Mouse (Mus musculus) lung, adult 2 months (tissue): Measurements from ENCODE around the gene Mgat4b. TPM values are rescaled to one million over a fixed set of nuclear protein-coding genes. Genes with fewer than 3 reads are reported as not detected.

Source experiments
- DNase-seq: peaks from one replicate; pipeline ENCODE4 v3.0.0; 2022
- H3K4me1 ChIP-seq: fragments of 200-500 bp; 2 replicates; pipeline ENCODE4 v1.6.1; 2011; ENCODE audit warnings: low read length; ENCODE audit not compliant: control insufficient read depth, insufficient read depth
- H3K4me3 ChIP-seq: fragments of 200-500 bp; replicated peaks from 2 replicates; pipeline ENCODE3; 2011; ENCODE audit warnings: low read depth, mild to moderate bottlenecking, control low read depth, low read length; ENCODE audit errors: extremely low read depth
- CTCF ChIP-seq: fragments of 200-500 bp; IDR thresholded peaks from 2 replicates; pipeline ENCODE4 v1.5.1; 2011; ENCODE audit warnings: mild to moderate bottlenecking, low read length, control low read depth; ENCODE audit not compliant: insufficient read depth
- POLR2A ChIP-seq: fragments of 200-500 bp; IDR thresholded peaks from 2 replicates; pipeline ENCODE4 v1.6.1; 2011; ENCODE audit warnings: low read depth, mild to moderate bottlenecking, control low read depth, low read length, borderline replicate concordance; ENCODE audit errors: extremely low read depth
- WGBS: fragments of 180-500 bp; shearing (Covaris S2); methylation state at CpG from one replicate; pipeline ENCODE4 v1.1.7; 2018; 5-methylcytosine and 5-hydroxymethylcytosine counted together
- polyA plus RNA-seq: library from polyadenylated mRNA; depleted of rRNA; stranded (reverse); fragments of >200 nt; gene quantifications from 2 replicates; pipeline ENCODE4 v1.2.3, GENCODE M21; 2012

Mgat4b gene
- polyA plus RNA-seq, 1 experiment = 77.4 TPM

GRCm38 (mm10) chr11:50197500-50197899 is 13.2 kb upstream of the Mgat4b start:
- Histone ChIP-seq H3K4me3 (no peak overlapping the region), H3K4me1 (no peaks in the 10 kb centered on the region)
- WGBS = 65% methylated on average over 4 of the region's 4 CpGs
- DNase-seq = no peak
- no peak for TF ChIP-seq CTCF
- TF ChIP-seq POLR2A = no peak

GRCm38 (mm10) chr11:50198219-50198846 is 12.4 kb upstream of the Mgat4b start:
- Histone ChIP-seq H3K4me3 (no peak overlapping the region), H3K4me1 (no peaks in the 10 kb centered on the region)
- DNase-seq = no peak
- WGBS = 85% methylated on average over 4 of the region's 5 CpGs
- TF ChIP-seq POLR2A (no peak), CTCF (no peak)

GRCm38 (mm10) chr11:50198916-50199315 is 11.8 kb upstream of the Mgat4b start:
- DNase-seq = no peak
- TF ChIP-seq POLR2A (no peak), CTCF (no peak)
- no peak overlapping the region for H3K4me3 ChIP-seq
- 87% methylated on average over 2 of the region's 2 CpGs for WGBS
- no peaks in the 10 kb centered on the region for H3K4me1 ChIP-seq

- Histone ChIP-seq H3K4me1 (0 out of 2 replicates have a peak, but pooled peaks cover 2% of the 10 kb centered on the region), H3K4me3 (no peak overlapping the region)
- no peak for TF ChIP-seq POLR2A
- TF ChIP-seq CTCF = no peak
- no peak for DNase-seq
- 48% methylated on average over 8 of the region's 8 CpGs for WGBS
Measured at GRCm38 (mm10) chr11:50200613-50201012, 10.1 kb upstream of the Mgat4b start.

- 91% methylated on average over 3 of the region's 3 CpGs for WGBS
- no peak for TF ChIP-seq POLR2A
- no peak for TF ChIP-seq CTCF
- DNase-seq = no peak
- Histone ChIP-seq H3K4me1 (0 out of 2 replicates have a peak, but pooled peaks cover 2% of the 10 kb centered on the region), H3K4me3 (no peak overlapping the region)
Measured at GRCm38 (mm10) chr11:50201590-50201989, 9.1 kb upstream of the Mgat4b start.

- DNase-seq = no peak
- Histone ChIP-seq H3K4me3 (no peak overlapping the region), H3K4me1 (peaks cover 7% of the 10 kb centered on the region)
- 79% methylated on average over 9 of the region's 9 CpGs for WGBS
- TF ChIP-seq POLR2A (no peak), CTCF (no peak)
Measured at GRCm38 (mm10) chr11:50203302-50203827, 7.3 kb upstream of the Mgat4b start.

- 63% methylated on average over 3 of the region's 3 CpGs for WGBS
- no peak for DNase-seq
Measured at GRCm38 (mm10) chr11:50205434-50205833, 5.3 kb upstream of the Mgat4b start.

GRCm38 (mm10) chr11:50206037-50206436 is 4.7 kb upstream of the Mgat4b start:
- Histone ChIP-seq H3K4me1 (peaks cover 12% of the 10 kb centered on the region), H3K4me3 (no peak overlapping the region)
- TF ChIP-seq CTCF = no peak
- TF ChIP-seq POLR2A = no peak
- WGBS = 51% methylated on average over 2 of the region's 2 CpGs
- DNase-seq = no peak

More at GRCm38 (mm10) chr11:50205434-50205833, 5.3 kb upstream of the Mgat4b start:
- TF ChIP-seq POLR2A (no peak), CTCF (no peak)
- H3K4me3 ChIP-seq = no peak overlapping the region
- H3K4me1 ChIP-seq = peaks cover 10% of the 10 kb centered on the region

- TF ChIP-seq POLR2A (no peak), CTCF (no peak)
- WGBS = 89% methylated on average over 14 of the region's 14 CpGs
- Histone ChIP-seq H3K4me1 (peaks cover 20% of the 10 kb centered on the region), H3K4me3 (no peak overlapping the region)
- no peak for DNase-seq
Measured at GRCm38 (mm10) chr11:50207344-50207743, 3.3 kb upstream of the Mgat4b start.

- Histone ChIP-seq H3K4me1 (peaks cover 27% of the 10 kb centered on the region), H3K4me3 (no peak overlapping the region)
- no peak for TF ChIP-seq POLR2A
- 89% methylated on average over 5 of the region's 5 CpGs for WGBS
- no peak for DNase-seq
Measured at GRCm38 (mm10) chr11:50208039-50208438, 2.7 kb upstream of the Mgat4b start.
